Mouse (Mus musculus): ENCODE data around the gene Lmntd1. TPM values are rescaled to one million over a fixed set of nuclear protein-coding genes. Genes with fewer than 3 reads are reported as not detected.

Lmntd1 gene
- total RNA-seq, 2 experiments from 2014 or later: 2.0 to 2.2 TPM

DNA sequence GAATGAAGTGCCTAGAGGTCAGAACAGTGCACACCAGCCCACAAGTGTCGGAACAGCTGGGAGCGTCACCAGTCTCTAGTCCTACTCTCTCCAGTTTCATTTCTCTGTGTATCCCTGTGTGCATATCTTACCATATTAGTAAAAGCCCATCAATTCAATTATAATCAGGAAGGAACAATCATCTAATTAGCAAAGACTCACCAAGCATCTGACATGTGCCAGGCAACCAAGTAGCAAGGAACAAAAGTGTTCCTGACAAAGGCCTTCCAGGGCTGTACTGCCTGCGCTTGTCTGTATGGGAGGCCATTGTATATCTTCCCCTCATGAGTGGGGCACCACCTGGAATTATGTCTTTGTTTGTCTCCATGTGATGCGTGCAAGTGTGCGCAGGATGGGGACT is 3.2 kb downstream of the Lmntd1 start:
- intact Hi-C loops (cut with DNase I): no loop called here
- no peak for DNase-seq (ENCODE audit: extremely low spot score in 1 of 2, low spot score in 2 of 2)

DNA sequence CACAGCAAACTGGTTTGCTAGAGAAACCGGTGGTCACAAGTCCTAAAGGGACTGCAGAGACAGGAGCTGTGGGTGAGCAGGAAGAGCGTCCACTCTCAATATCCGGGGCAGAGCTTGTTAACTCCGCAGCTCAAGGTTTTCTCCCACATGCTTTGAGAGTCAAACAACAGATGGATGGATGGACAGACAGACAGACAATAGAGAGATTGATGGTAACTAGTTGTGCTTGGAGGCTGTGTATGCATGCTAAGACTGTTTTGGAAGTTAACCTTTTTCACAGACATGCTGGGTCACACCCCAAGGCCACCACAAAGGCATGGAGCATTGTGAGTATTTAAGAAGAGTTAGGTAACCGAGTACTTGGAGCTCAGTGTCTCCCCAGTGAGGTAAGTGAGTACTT is 5.4 kb downstream of the Lmntd1 start:
- DNase-seq (ENCODE audit: extremely low spot score in 1 of 2, low spot score in 2 of 2): no peak
- intact Hi-C loops (cut with DNase I): no loop called here

DNA sequence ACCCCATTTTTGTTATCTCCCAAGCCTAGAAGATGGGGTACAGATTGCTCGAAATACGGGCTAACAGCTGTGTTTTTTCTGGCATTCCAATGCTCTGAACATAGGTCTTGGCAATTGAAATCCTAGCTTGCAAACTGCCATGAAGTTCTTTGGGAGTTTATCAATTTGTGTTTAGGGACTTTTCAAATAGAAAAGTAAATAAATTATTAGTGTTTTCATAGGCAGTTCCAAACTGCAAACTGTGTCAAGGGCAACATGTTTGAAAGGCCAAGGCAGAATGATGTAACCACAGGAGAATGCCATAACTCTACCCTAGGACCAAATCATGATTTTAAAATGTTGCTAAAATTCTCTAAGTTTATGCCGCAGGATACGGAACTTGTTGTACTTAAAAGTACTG is 6.4 kb downstream of the Lmntd1 start:
- no peak for DNase-seq (ENCODE audit: extremely low spot score in 1 of 2, low spot score in 2 of 2)
- intact Hi-C loops (cut with DNase I): no loop called here

DNA sequence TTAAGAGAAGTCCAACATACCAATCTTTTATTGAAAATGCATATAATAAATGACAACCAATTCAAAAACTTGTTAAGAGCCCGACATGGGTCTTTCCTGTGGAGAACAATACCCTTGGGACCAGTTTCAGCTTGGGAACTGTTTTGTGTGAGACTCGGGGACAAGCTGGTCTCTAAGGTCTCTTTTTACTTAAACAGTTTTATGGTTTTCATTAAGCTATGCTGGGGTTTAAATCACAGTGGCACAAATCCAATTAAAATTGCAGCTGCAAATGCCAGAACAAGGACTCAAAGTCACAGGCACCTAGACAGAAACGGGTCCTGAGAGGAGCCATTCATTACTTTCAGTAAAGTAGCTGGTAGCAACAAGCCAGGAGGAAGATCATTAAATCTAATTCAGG is 8.9 kb downstream of the Lmntd1 start:
- DNase-seq (ENCODE audit: extremely low spot score in 1 of 2, low spot score in 2 of 2): no peak
- intact Hi-C loops (cut with DNase I): no loop called here

DNA sequence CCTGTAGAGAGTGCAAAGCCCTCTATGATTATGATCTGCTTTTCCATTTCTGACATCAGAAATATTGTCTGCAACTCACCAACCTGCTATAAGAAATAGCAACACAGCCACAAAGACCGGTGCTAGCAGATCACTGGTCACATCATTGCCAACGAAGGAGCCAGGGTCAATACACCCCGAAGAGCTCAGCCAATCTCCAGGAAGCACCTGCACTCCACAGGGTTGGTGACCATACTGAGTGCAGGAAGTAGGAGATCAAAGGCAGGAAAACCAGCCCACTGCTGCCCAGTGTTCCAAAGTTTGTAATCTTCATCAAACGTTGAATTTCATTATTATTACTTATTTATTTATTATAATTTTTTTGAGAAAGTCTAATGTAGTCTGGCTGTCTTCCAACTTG is 9.5 kb downstream of the Lmntd1 start:
- intact Hi-C loops (cut with DNase I): no loop called here
- DNase-seq (ENCODE audit: extremely low spot score in 1 of 2, low spot score in 2 of 2): peak in 1 of 2 experiments; percentile 60

DNA sequence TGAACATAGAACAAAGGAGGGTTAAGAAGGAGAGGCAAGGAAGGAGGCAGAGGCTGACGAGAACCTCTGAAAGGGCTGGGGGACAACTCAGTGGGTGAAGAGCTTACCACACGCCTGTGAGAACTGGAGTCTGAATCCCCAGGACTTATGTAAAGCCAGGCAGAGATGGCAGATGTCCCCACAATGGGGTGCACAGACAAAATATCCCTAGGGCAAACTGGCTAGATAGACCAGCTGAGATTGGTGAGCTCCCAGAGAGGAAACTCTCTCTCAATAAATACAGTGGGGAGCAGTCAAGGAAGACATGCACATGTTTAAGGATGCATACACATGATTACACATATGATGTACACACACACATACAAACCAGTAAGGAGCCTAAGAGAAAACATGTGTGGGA is 10.0 kb downstream of the Lmntd1 start:
- intact Hi-C loops (cut with DNase I): no loop called here
- no peak for DNase-seq (ENCODE audit: extremely low spot score in 1 of 2, low spot score in 2 of 2)

DNA sequence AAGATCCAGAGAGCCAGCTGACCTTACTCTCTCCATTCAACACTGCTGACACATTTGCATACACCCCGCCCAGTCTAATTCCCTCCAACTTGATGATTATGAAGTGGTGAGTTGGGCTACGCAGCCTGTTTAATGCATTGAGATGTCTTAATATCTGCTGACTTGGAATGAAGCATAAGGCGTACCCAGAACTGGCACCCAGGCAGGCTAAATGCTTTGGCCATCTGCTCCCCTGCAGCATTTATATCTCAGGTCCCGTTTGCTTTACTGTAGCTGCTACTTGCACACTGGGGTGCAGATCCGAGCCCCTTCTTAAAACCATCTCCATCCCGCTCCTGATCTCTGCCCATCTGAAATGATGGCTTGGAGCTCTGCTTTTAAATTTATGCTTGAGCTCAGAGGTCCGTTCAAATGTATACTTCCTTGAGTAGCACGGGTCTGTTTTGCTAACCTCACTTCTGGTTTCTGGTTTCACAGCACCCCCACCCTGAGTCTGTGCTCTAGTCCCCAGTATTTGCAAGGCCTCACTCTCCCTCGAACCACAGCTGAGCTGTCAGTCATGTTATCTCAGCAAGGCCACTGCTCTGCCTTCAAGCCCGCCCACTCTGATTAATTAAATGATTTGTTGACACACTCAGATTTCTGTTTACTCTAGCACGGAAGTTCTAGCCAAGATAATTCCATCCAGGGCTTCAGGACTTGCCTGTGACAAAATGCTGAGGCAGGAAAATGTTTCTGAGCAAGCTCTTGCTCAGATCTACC is 15.1 kb downstream of the Lmntd1 start:
- intact Hi-C loops (cut with DNase I): no loop called here
- DNase-seq (ENCODE audit: extremely low spot score in 1 of 2, low spot score in 2 of 2): no peak

DNA sequence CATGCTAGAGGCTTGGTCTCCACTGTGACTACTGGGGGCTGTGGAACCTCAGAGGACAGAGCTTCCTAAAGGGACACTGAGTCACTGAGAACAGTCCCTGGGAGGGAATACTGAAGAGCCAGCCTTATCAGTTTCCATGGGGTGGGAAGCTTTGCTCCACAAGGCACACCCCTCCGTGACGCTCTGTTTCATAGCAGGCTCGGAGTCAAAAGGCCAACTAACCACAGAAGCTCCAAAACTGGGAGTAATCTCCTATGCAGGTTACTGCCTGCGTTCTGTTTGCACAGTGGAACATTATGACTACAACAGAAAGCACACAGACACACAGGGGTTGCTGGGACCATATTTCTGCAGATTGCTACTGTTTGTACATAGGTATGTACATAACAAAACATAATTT is 18.2 kb downstream of the Lmntd1 start:
- intact Hi-C loops (cut with DNase I): no loop called here
- DNase-seq (ENCODE audit: extremely low spot score in 1 of 2, low spot score in 2 of 2): no peak

DNA sequence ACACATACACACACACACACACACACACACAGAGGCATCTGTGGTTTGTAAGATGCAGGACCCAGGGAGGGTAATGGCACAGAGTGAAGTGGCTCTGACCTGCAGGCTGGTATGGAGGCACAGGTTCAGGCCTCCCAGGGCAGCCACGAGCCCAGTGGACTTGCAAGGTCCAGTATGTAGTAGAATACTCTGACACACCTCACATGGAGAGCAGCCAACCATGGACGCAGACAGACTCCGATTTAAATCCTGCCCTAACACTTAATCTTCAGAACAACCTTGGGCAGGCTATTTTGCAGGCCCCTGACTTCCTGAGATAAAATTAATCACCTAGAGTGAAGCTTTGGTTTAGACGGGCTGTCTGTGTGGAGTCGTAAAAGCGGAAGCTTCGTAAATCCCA is 20.1 kb downstream of the Lmntd1 start:
- no peak for DNase-seq (ENCODE audit: extremely low spot score in 1 of 2, low spot score in 2 of 2)

DNA sequence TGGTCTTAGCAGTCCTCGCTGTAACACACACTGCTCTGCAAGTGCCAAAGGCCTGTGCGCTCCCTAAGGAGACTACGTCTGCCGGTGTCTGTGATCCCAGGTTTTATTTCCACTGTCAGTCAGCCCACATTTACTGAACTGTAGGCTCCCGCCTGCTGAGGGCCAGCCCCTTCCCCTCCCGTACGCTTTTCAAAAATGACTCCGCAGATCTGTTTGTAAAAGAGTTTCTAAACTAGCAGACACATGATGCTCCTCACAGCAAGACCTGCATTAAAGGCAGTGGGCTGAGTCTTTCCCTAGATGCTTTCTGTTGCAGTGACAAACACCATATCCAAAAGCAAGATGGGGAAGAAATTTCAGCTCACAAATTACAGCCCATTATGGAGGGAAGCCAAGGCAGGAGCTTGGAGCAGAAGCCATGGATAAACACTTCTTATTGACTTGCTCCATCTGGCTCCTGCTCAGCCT is 21.6 kb downstream of the Lmntd1 start:
- DNase-seq (ENCODE audit: extremely low spot score in 1 of 2, low spot score in 2 of 2): no peak
- intact Hi-C loops (cut with DNase I): no loop called here

More for the DNA sequence above, 20.1 kb downstream of the Lmntd1 start:
- intact Hi-C loops (cut with DNase I): no loop called here

DNA sequence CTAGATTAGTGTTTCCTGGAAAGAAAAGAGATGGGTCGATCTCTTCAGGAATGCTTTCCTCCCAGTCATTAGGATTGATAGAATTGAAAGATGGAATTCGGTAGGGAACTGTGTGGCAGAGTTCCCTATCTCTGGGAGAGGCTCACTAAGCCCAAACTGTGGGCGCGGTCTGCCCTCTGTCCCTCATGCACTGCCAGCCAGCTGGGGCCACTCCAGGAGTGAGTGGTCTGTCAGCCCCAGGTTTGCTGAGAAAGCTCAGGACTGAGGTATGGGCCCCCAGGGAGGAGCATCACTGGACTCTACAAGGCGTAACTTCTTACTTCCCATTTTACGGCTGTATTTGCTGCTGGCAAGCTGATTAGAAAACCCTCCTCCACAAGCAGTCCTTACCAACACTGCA is 22.1 kb downstream of the Lmntd1 start:
- intact Hi-C loops (cut with DNase I): no loop called here
- no peak for DNase-seq (ENCODE audit: extremely low spot score in 1 of 2, low spot score in 2 of 2)

DNA sequence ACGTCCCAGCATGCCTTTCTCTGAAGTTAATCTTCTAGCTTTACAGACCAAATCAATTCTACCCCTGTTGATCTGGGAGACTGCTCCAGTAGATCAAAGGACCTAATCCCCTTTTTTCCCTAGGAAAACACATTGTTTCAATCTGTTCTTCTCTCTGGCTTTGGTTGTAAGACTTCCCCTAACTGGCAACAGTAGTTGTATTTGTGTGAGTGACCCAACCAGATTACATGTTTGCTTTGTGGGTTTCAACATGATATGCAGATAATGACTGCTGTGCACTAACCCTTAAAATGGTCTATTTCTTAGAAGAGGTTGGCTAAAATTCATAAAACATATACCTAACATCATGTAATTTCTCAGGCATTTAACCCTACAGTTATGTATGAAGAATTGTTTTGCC is 22.5 kb downstream of the Lmntd1 start:
- no peak for DNase-seq (ENCODE audit: extremely low spot score in 1 of 2, low spot score in 2 of 2)
- intact Hi-C loops (cut with DNase I): no loop called here

DNA sequence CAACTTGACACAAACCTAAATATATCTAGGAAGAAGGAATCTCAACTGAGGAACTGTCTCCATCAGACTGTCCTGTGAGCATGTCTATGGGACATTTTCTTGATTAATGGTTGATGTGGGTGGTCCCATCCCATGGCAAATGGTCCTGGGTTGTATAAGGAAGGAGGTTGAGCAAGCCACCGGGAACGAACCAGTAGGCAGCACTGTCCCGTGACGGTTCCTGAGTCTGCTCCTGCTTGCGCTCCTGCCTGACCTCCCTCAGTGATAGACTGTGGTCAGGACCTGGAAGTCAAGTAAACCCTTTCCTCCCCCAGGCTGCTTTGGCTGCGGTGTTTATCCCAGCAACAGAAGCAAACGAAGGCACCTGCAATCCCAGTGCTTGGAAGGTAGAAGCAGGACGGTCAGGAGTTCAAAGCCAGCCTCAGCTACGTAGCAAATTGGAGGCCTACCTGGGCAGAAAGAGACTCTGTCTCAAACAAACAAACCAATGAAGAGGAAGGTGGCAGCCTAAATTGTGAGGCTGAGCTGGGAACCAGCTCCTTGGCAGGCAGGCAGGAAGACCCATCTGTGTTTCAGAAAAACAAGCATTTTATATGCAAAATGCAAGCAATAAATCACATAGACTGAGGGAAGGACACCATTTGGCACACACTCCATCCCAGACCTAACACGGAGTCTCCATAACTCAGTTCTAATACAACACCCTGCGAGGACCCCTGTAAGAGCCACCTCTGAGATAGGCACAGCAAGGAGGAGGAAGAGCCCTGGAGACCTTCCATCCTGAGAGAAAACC is 23.4 kb downstream of the Lmntd1 start:
- intact Hi-C loops (cut with DNase I): no loop called here

DNA sequence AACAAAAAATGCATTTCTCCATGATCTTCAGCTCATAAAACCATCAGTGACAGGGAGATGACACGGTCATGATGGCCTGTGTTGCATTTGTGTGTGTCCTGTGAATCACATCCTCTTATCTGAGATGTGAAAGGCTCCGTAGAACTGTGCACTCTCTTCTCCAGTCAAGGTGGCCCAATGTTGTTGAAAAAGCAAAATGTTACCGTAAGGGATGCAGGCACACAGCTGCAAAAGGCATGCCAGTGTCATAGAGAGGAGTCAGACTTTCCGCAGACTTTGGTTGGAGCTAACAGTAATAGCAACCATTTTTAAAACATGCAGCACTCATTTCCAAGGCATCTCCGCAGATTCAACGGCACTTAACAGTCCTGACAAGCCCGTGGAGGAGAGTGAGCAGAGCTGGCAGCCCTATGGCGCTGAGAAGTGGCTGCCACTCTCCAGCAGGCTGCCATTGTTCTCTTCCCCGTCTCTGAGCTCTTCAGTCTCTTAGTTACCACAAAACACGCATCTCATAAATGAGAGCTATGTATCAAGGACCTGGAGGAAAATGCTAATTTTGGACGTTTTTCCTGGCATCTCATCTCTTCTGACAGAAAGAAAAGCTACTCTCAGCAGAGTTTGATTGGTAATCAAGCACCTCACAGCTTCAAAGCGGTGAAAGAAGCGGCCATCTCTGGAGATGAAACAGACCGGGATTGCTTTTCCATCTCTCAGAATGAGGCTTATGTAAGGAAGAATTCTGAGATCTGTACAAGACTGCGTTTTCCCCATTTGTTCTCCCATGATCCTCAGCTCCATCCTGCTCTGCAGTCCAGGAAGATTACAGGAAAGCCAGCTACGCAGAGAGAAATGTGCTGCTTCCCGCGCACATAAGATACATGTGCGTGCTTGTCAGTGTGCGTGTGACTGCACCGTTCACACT is 28.8 kb downstream of the Lmntd1 start:
- intact Hi-C loops (cut with DNase I): no loop called here
- no peak for DNase-seq (ENCODE audit: extremely low spot score in 1 of 2, low spot score in 2 of 2)

More for the DNA sequence above, 23.4 kb downstream of the Lmntd1 start:
- no peak for DNase-seq (ENCODE audit: extremely low spot score in 1 of 2, low spot score in 2 of 2)

DNA sequence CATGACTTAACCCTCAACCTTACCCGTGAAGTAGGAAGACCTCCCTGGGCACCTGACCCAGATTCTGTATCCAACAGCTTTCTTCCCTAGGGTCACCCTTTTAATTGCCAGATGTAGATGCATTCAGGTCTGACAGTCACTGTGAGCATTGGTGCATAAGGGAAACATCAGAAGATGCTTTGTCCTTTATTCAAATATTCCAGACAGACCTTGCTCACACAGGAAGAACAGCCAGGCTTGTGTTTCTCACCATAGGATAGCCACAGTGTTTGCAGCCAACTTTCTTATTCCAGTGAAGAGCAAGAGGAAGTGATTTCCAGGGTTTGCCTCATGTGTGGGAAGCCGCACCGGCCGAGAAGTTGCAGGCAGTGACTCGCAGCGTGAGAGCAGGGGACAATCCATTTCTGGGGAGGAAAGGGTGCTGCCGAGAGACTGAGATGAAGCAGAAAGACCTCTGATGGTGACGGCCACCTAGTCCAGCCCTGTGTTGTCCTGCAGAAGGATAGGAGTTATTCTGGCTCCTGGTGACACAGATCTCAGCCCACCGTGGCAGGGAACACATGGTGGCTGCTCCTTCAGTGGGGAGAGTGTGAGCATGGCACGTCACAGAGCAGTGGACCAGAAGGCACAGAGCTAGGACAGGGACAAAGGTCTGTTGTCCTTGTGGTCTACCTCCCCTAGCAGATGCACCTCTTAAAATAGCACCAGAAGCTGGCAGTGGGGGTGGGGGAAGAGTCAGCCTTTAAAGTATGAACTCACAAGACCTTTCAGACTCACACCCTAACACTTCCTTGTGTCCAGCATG is 32.6 kb downstream of the Lmntd1 start:
- DNase-seq (ENCODE audit: extremely low spot score in 1 of 2, low spot score in 2 of 2): peak in 1 of 2 experiments; percentile 51
- intact Hi-C loops (cut with DNase I): no loop called here

DNA sequence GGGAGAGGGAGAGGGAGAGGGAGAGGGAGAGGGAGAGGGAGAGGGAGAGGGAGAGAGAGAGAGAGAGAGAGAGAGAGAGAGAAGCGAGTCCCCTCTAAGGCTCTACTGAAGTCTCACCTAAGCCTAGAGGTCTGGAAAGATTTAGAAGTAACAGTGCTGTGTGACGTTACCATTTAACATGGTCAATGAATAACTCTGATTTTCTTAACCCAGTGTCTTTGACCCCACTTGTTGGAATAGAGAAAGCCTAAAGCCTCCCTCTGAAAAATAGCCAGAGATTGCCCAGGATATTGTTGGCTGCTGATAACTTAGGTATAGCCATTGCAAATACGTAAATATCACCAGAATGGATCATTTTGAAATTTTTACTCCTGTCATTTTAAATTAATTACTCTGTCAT is 34.4 kb downstream of the Lmntd1 start:
- DNase-seq (ENCODE audit: extremely low spot score in 1 of 2, low spot score in 2 of 2): no peak
- intact Hi-C loops (cut with DNase I): no loop called here

DNA sequence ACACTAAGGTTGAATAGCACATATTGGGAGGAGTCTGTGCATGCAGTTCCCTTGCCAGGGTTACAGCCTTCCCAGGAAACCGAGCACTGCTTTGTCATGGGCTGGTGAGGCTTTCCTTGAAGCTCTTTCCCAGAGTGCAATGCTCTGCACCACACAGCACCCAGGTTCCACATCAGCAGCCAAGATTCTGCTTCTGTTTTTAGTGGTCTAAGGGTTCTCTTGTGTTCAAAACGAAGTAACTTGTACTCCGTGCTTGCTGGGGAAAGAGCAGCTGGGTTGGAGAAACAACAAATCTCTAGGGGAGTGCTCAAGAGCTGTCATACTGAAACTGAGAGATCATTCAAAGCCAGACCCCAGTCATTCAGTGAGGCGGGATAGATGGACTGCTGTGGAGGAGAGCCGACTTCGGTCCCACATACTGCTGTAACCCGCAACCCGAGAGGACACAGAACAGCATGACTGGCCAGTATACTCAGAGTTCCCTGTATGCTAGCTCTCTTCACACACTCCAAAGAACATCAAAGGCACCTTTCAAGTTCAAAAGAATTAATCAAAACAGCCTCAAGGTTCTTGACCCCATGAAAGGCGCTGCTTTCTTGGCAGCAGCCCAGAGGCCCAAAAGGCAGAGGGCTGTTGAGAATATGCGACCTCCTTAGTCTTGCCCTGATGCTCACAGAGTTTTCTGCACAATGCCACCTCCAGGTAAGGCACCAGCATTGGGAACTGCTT is 35.5 kb downstream of the Lmntd1 start:
- intact Hi-C loops (cut with DNase I): no loop called here
- peak in 1 of 2 experiments; percentile 88 for DNase-seq (ENCODE audit: extremely low spot score in 1 of 2, low spot score in 2 of 2)

DNA sequence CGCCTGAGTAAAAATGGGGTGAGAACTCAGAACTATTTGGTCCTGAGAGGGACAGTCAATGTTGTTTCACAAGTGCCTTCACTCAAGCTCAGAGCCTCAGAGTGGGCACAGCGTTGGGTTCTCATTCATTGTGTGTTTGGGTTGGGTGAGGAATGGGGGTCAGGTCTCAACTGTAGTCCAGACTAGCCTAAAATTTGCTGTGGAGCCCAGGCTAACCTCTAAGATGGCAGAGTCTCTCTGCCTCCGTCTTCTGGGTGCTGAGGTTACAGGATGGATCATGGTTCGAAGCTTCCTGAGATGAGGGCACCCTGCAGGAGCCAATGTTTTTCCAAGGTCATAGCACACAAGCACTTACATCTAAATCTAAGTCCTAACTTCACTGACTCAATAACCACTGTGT is 37.4 kb downstream of the Lmntd1 start:
- DNase-seq (ENCODE audit: extremely low spot score in 1 of 2, low spot score in 2 of 2): no peak
- intact Hi-C loops (cut with DNase I): no loop called here

Data from left cerebral cortex, postnatal 10 days (tissue).